Mouse (Mus musculus): Measurements from ENCODE around the gene Prkcz. TPM values are rescaled to one million over a fixed set of nuclear protein-coding genes. Genes with fewer than 3 reads are reported as not detected.
A peak's percentile ranks its signal among the peaks of the same experiment; 100 is the strongest.

Prkcz gene
- polyA plus RNA-seq, 1 experiment = 33.3 TPM

DNA sequence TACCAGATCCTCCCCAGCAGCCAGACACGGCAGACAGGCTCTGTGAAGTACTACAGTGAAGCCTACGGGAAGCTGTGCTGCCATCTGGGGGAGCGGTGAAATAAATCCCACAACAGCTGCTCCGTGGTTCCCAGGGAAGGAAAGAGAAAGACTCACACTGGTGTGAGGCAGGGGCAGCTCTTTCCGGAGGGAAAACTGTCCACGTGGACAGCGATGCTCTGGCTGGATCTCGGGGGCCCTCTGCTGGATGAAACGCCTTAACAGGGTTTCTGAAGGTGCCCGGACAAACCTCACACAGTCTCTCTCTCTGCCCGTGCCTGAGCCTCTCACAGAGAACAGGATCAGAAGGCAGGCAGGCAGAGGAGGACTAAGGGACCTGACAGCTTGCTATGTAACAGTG, 53.1 kb downstream of the Prkcz start:
- Histone ChIP-seq H3K4me1 (ENCODE audit: control insufficient read depth, insufficient read depth, low read length) (no peaks in the 10 kb centered on the region), H3K9me3 (replicated peaks; ENCODE audit: control insufficient read depth, insufficient read depth, low read length, poor library complexity, severe bottlenecking) (no peaks in the 10 kb centered on the region), H3K27ac (ENCODE audit: insufficient read depth, low read length) (no peak overlapping the region), H3K9ac (ENCODE audit: low read depth, poor library complexity, severe bottlenecking) (no peak overlapping the region), H3K4me3 (ENCODE audit: low read depth, low read length) (no peak overlapping the region), H3K27me3 (ENCODE audit: control insufficient read depth, insufficient read depth, low read length, poor library complexity, severe bottlenecking) (no peaks in the 10 kb centered on the region), H3K36me3 (ENCODE audit: control insufficient read depth, insufficient read depth, low read length, poor library complexity, severe bottlenecking) (no peaks in the 10 kb centered on the region)
- TF ChIP-seq EP300 (IDR thresholded peaks at IDR 0.05; ENCODE audit: insufficient read depth, low read depth, low read length) (no peak), POLR2A (IDR thresholded peaks at IDR 0.05; ENCODE audit: insufficient read depth, low read length) (no peak), CTCF (IDR thresholded peaks at IDR 0.05; ENCODE audit: low read depth, low read length) (peak; percentile 82)

DNA sequence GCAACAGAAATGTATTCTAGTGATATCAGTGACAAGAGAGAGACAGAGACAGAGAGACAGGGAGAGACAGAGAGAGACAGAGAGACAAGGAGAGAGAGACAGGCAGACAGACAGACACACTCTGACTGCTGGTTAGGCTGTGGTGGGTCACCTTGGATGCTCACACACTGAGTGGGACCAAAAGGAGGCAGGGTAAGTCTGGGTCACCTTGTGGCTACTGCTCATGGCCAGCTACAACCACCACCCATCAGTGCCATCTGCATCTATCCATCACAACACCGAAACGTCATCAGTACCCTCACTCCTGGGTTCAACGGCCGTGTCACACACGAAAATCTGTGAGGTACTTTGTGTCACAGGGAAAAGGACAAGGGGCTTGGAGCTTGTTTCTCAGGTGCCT, 53.6 kb downstream of the Prkcz start:
- TF ChIP-seq POLR2A (IDR thresholded peaks at IDR 0.05; ENCODE audit: insufficient read depth, low read length) (no peak), EP300 (IDR thresholded peaks at IDR 0.05; ENCODE audit: insufficient read depth, low read depth, low read length) (no peak), CTCF (IDR thresholded peaks at IDR 0.05; ENCODE audit: low read depth, low read length) (no peak)
- H3K4me3 ChIP-seq (ENCODE audit: low read depth, low read length) = no peak overlapping the region
- H3K36me3 ChIP-seq (ENCODE audit: control insufficient read depth, insufficient read depth, low read length, poor library complexity, severe bottlenecking) = no peaks in the 10 kb centered on the region
- no peaks in the 10 kb centered on the region for H3K4me1 ChIP-seq (ENCODE audit: control insufficient read depth, insufficient read depth, low read length)
- no peak overlapping the region for H3K9ac ChIP-seq (ENCODE audit: low read depth, poor library complexity, severe bottlenecking)
- H3K9me3 ChIP-seq (replicated peaks; ENCODE audit: control insufficient read depth, insufficient read depth, low read length, poor library complexity, severe bottlenecking) = no peaks in the 10 kb centered on the region
- no peak overlapping the region for H3K27ac ChIP-seq (ENCODE audit: insufficient read depth, low read length)
- H3K27me3 ChIP-seq (ENCODE audit: control insufficient read depth, insufficient read depth, low read length, poor library complexity, severe bottlenecking) = no peaks in the 10 kb centered on the region

GRCm38 (mm10) chr4:155306356-155307242, 54.6 kb downstream of the Prkcz start:
- Histone ChIP-seq H3K9ac (ENCODE audit: low read depth, poor library complexity, severe bottlenecking) (no peak overlapping the region), H3K9me3 (replicated peaks; ENCODE audit: control insufficient read depth, insufficient read depth, low read length, poor library complexity, severe bottlenecking) (no peaks in the 10 kb centered on the region), H3K27me3 (ENCODE audit: control insufficient read depth, insufficient read depth, low read length, poor library complexity, severe bottlenecking) (no peaks in the 10 kb centered on the region), H3K36me3 (ENCODE audit: control insufficient read depth, insufficient read depth, low read length, poor library complexity, severe bottlenecking) (no peaks in the 10 kb centered on the region), H3K27ac (ENCODE audit: insufficient read depth, low read length) (no peak overlapping the region), H3K4me3 (ENCODE audit: low read depth, low read length) (no peak overlapping the region), H3K4me1 (ENCODE audit: control insufficient read depth, insufficient read depth, low read length) (no peaks in the 10 kb centered on the region)
- TF ChIP-seq EP300 (IDR thresholded peaks at IDR 0.05; ENCODE audit: insufficient read depth, low read depth, low read length) = no peak
- TF ChIP-seq CTCF (IDR thresholded peaks at IDR 0.05; ENCODE audit: low read depth, low read length) = no peak
- TF ChIP-seq POLR2A (IDR thresholded peaks at IDR 0.05; ENCODE audit: insufficient read depth, low read length) = no peak

DNA sequence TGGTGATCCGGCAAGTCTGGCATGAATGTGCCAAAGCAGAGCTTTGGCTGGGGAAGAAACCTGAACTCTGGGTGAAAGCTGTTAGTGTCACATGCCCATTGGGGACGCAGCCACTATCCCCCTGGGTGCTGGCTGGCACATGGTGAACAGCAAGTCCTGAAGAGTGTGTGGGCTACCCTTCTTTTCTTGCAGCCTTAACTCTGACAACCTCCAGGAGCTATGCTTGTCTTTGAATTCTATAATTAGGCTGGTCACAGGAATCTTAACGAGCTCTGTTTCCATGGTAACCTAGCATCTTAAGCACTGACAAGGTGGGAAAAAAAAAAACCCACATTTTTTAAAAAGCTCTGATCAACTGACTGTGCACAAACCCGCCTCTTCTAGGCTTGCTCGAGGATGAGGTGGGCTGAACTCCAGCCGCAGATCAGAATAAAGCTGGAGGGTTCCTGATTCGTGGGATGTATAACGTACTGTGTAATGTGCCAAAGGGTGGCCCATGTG, 55.6 kb downstream of the Prkcz start:
- Histone ChIP-seq H3K9ac (ENCODE audit: low read depth, poor library complexity, severe bottlenecking) (no peak overlapping the region), H3K27me3 (ENCODE audit: control insufficient read depth, insufficient read depth, low read length, poor library complexity, severe bottlenecking) (no peaks in the 10 kb centered on the region), H3K4me1 (ENCODE audit: control insufficient read depth, insufficient read depth, low read length) (no peaks in the 10 kb centered on the region), H3K4me3 (ENCODE audit: low read depth, low read length) (no peak overlapping the region), H3K9me3 (replicated peaks; ENCODE audit: control insufficient read depth, insufficient read depth, low read length, poor library complexity, severe bottlenecking) (no peaks in the 10 kb centered on the region), H3K36me3 (ENCODE audit: control insufficient read depth, insufficient read depth, low read length, poor library complexity, severe bottlenecking) (no peaks in the 10 kb centered on the region), H3K27ac (ENCODE audit: insufficient read depth, low read length) (no peak overlapping the region)
- TF ChIP-seq EP300 (IDR thresholded peaks at IDR 0.05; ENCODE audit: insufficient read depth, low read depth, low read length) = no peak
- TF ChIP-seq POLR2A (IDR thresholded peaks at IDR 0.05; ENCODE audit: insufficient read depth, low read length) = no peak
- TF ChIP-seq CTCF (IDR thresholded peaks at IDR 0.05; ENCODE audit: low read depth, low read length) = no peak

- H3K4me3 ChIP-seq (ENCODE audit: low read depth, low read length) = no peak overlapping the region
- H3K27ac ChIP-seq (ENCODE audit: insufficient read depth, low read length) = no peak overlapping the region
- H3K4me1 ChIP-seq (ENCODE audit: control insufficient read depth, insufficient read depth, low read length) = no peaks in the 10 kb centered on the region
Measured at GRCm38 (mm10) chr4:155304508-155305096, 56.6 kb downstream of the Prkcz start.

DNA sequence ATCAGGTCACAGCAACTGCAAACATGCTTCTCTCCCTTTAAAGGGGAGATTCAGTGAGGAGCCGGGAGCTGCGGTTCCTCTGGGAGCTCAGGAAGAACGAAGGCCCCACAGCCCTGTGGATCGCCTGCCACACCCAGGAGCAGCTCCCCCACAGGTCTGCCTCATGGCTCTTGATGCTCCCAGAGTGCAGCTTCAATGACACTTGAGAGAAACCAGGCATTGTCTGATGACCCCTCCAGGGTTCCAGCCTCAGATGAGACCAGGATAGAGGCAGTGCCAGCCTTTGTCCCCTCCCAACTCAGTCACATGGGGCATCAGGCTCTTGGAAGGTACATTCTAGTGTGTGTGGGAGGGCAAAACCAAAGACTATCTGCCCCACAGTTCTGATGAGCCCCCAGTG, 59.2 kb downstream of the Prkcz start:
- Histone ChIP-seq H3K9ac (ENCODE audit: low read depth, poor library complexity, severe bottlenecking) (no peak overlapping the region), H3K27ac (ENCODE audit: insufficient read depth, low read length) (no peak overlapping the region), H3K4me3 (ENCODE audit: low read depth, low read length) (no peak overlapping the region), H3K36me3 (ENCODE audit: control insufficient read depth, insufficient read depth, low read length, poor library complexity, severe bottlenecking) (no peaks in the 10 kb centered on the region), H3K9me3 (replicated peaks; ENCODE audit: control insufficient read depth, insufficient read depth, low read length, poor library complexity, severe bottlenecking) (no peaks in the 10 kb centered on the region), H3K4me1 (ENCODE audit: control insufficient read depth, insufficient read depth, low read length) (no peaks in the 10 kb centered on the region), H3K27me3 (ENCODE audit: control insufficient read depth, insufficient read depth, low read length, poor library complexity, severe bottlenecking) (no peaks in the 10 kb centered on the region)
- no peak for TF ChIP-seq EP300 (IDR thresholded peaks at IDR 0.05; ENCODE audit: insufficient read depth, low read depth, low read length)
- no peak for TF ChIP-seq CTCF (IDR thresholded peaks at IDR 0.05; ENCODE audit: low read depth, low read length)
- TF ChIP-seq POLR2A (IDR thresholded peaks at IDR 0.05; ENCODE audit: insufficient read depth, low read length) = no peak

More at GRCm38 (mm10) chr4:155304508-155305096, 56.6 kb downstream of the Prkcz start:
- H3K36me3 ChIP-seq (ENCODE audit: control insufficient read depth, insufficient read depth, low read length, poor library complexity, severe bottlenecking) = no peaks in the 10 kb centered on the region
- H3K27me3 ChIP-seq (ENCODE audit: control insufficient read depth, insufficient read depth, low read length, poor library complexity, severe bottlenecking) = no peaks in the 10 kb centered on the region
- no peaks in the 10 kb centered on the region for H3K9me3 ChIP-seq (replicated peaks; ENCODE audit: control insufficient read depth, insufficient read depth, low read length, poor library complexity, severe bottlenecking)
- TF ChIP-seq EP300 (IDR thresholded peaks at IDR 0.05; ENCODE audit: insufficient read depth, low read depth, low read length) (no peak), POLR2A (IDR thresholded peaks at IDR 0.05; ENCODE audit: insufficient read depth, low read length) (no peak), CTCF (IDR thresholded peaks at IDR 0.05; ENCODE audit: low read depth, low read length) (no peak)
- H3K9ac ChIP-seq (ENCODE audit: low read depth, poor library complexity, severe bottlenecking) = no peak overlapping the region
